Mouse (Mus musculus) limb, embryonic 13.5 days (tissue): Measurements from ENCODE around the gene Nop2. TPM values are rescaled to one million over a fixed set of nuclear protein-coding genes. Genes with fewer than 3 reads are reported as not detected.
"Not testable (repeated sequence)": the region's sequence is repeated elsewhere in the genome, so short reads cannot be mapped to it uniquely, and the experiment has no call there.

Experiments
- ATAC-seq: fragments of 200-750 bp; cut with Nextera tagmentation; 2 replicates; pipeline ENCODE4 v1.8.0; 2017; ENCODE audit warnings: low read depth, moderate number of reproducible peaks, moderate TSS enrichment; ENCODE audit not compliant: low FRiP score
- H3K27ac ChIP-seq: fragments of 300-500 bp; sonication (generic); 2 replicates; pipeline ENCODE4 v1.5.1; 2015; ENCODE audit warnings: inconsistent platforms, mild to moderate bottlenecking, moderate library complexity
- H3K27me3 ChIP-seq: fragments of 300-500 bp; sonication (generic); 2 replicates; pipeline ENCODE4 v1.6.1; 2015; ENCODE audit warnings: mild to moderate bottlenecking, inconsistent platforms
- H3K36me3 ChIP-seq: fragments of 300-500 bp; sonication (generic); 2 replicates; pipeline ENCODE4 v1.6.1; 2015; ENCODE audit warnings: inconsistent platforms, mild to moderate bottlenecking, moderate library complexity
- H3K4me1 ChIP-seq: fragments of 300-500 bp; sonication (generic); 2 replicates; pipeline ENCODE4 v1.6.1; 2015; ENCODE audit warnings: inconsistent platforms
- H3K4me2 ChIP-seq: fragments of 300-500 bp; sonication (generic); replicated peaks from 2 replicates; pipeline ENCODE4 v1.6.1; 2015; ENCODE audit warnings: inconsistent platforms, mild to moderate bottlenecking, moderate library complexity
- H3K4me3 ChIP-seq: fragments of 300-500 bp; sonication (generic); 2 replicates; pipeline ENCODE4 v1.5.1; 2015; ENCODE audit warnings: moderate library complexity, mild to moderate bottlenecking, inconsistent platforms
- H3K9ac ChIP-seq: fragments of 300-500 bp; sonication (generic); 2 replicates; pipeline ENCODE4 v1.6.1; 2015; ENCODE audit warnings: mild to moderate bottlenecking, inconsistent platforms
- H3K9me3 ChIP-seq: fragments of 300-500 bp; sonication (generic); 2 replicates; pipeline ENCODE4 v1.6.1; 2016; ENCODE audit warnings: inconsistent platforms
- WGBS: fragments of 180-500 bp; shearing (Covaris S2); methylation state at CpG from one replicate; pipeline ENCODE4 v1.1.7; 2015; 5-methylcytosine and 5-hydroxymethylcytosine counted together
- polyA plus RNA-seq: library from polyadenylated mRNA; unstranded; fragments of >200 nt; fragmentation: Nextera tagmentation; extraction: Ambion mirVana; gene quantifications from 2 replicates; pipeline ENCODE4 v1.2.1, GENCODE M21; 2015

The Nop2 gene
- polyA plus RNA-seq, 1 experiment from 2014 or later: 65.6 TPM

- 77% methylated on average over 7 of the region's 7 CpGs for WGBS
- no peaks in the 10 kb centered on the region for H3K27me3 ChIP-seq
- no peak overlapping the region for H3K9ac ChIP-seq
- peak; percentile 45 for ATAC-seq
- peaks cover 18% of the 10 kb centered on the region for H3K4me1 ChIP-seq
- H3K9me3 ChIP-seq: no peaks in the 10 kb centered on the region
- no peak overlapping the region for H3K4me3 ChIP-seq
- H3K4me2 ChIP-seq: no peak overlapping the region
- peak overlapping the region; percentile 22; the same call in 1 of the 2 replicates for H3K27ac ChIP-seq
- peaks cover 79% of the 10 kb centered on the region for H3K36me3 ChIP-seq
Measured at GRCm38 (mm10) chr6:125156903-125157614, 25.4 kb downstream of the Nop2 start.

GRCm38 (mm10) chr6:125158944-125159492, 27.3 kb downstream of the Nop2 start:
- Histone ChIP-seq H3K4me1 (peaks cover 32% of the 10 kb centered on the region), H3K27ac (no peak overlapping the region), H3K4me3 (no peak overlapping the region), H3K27me3 (no peaks in the 10 kb centered on the region), H3K4me2 (no peak overlapping the region), H3K9me3 (no peaks in the 10 kb centered on the region), H3K9ac (peak overlapping the region; percentile 14; the same call in 1 of the 2 replicates), H3K36me3 (peaks cover 74% of the 10 kb centered on the region)
- 86% methylated on average over 15 of the region's 15 CpGs for WGBS
- no peak for ATAC-seq

GRCm38 (mm10) chr6:125159773-125160557, 28.3 kb downstream of the Nop2 start:
- H3K27ac ChIP-seq: peak overlapping the region; percentile 44; the same call in 1 of the 2 replicates

GRCm38 (mm10) chr6:125160558-125160853, 28.8 kb downstream of the Nop2 start:
- Histone ChIP-seq H3K4me2 (no peak overlapping the region), H3K9ac (0 out of 2 replicates have a peak overlapping the region, but pooled peaks have one; percentile 36), H3K27ac (peak overlapping the region; percentile 52), H3K27me3 (no peaks in the 10 kb centered on the region), H3K4me3 (no peak overlapping the region), H3K9me3 (no peaks in the 10 kb centered on the region), H3K4me1 (peaks cover 36% of the 10 kb centered on the region), H3K36me3 (peaks cover 72% of the 10 kb centered on the region)
- no peak for ATAC-seq
- 61% methylated on average over 10 of the region's 10 CpGs for WGBS

More at GRCm38 (mm10) chr6:125159773-125160557, 28.3 kb downstream of the Nop2 start:
- Histone ChIP-seq H3K36me3 (peaks cover 76% of the 10 kb centered on the region), H3K4me3 (no peak overlapping the region), H3K9me3 (no peaks in the 10 kb centered on the region), H3K4me2 (no peak overlapping the region), H3K9ac (0 out of 2 replicates have a peak overlapping the region, but pooled peaks have one; percentile 36), H3K27me3 (no peaks in the 10 kb centered on the region), H3K4me1 (peaks cover 36% of the 10 kb centered on the region)
- no peak for ATAC-seq
- 77% methylated on average over 7 of the region's 7 CpGs for WGBS

GRCm38 (mm10) chr6:125160854-125161760, 29.4 kb downstream of the Nop2 start:
- H3K4me2 ChIP-seq: 0 out of 2 replicates have a peak overlapping the region, but pooled peaks have one; percentile 23
- H3K36me3 ChIP-seq: peaks cover 66% of the 10 kb centered on the region
- H3K4me3 ChIP-seq: no peak overlapping the region
- peak overlapping the region; percentile 36; the same call in 1 of the 2 replicates for H3K9ac ChIP-seq
- ATAC-seq: no peak
- no peaks in the 10 kb centered on the region for H3K9me3 ChIP-seq
- H3K4me1 ChIP-seq: peaks cover 40% of the 10 kb centered on the region
- 16% methylated on average over 22 of the region's 22 CpGs for WGBS
- no peaks in the 10 kb centered on the region for H3K27me3 ChIP-seq
- H3K27ac ChIP-seq: peak overlapping the region; percentile 52

- H3K9ac ChIP-seq, H3K9me3 ChIP-seq, ATAC-seq, H3K27ac ChIP-seq, H3K4me2 ChIP-seq, H3K27me3 ChIP-seq: not testable (repeated sequence)
- Histone ChIP-seq H3K4me1 (peaks cover 49% of the 10 kb centered on the region), H3K36me3 (peaks cover 62% of the 10 kb centered on the region), H3K4me3 (0 out of 2 replicates have a peak overlapping the region, but pooled peaks have one; percentile 5)
- 9% methylated on average over 4 of the region's 5 CpGs for WGBS
Measured at GRCm38 (mm10) chr6:125161971-125162370, 30.3 kb downstream of the Nop2 start.

- H3K27ac ChIP-seq, H3K9me3 ChIP-seq, H3K9ac ChIP-seq, ATAC-seq, H3K27me3 ChIP-seq: not testable (repeated sequence)
- H3K4me1 ChIP-seq: peaks cover 57% of the 10 kb centered on the region
- H3K36me3 ChIP-seq: peaks cover 60% of the 10 kb centered on the region
- 78% methylated on average over 13 of the region's 16 CpGs for WGBS
- H3K4me3 ChIP-seq: peak overlapping the region; percentile 5; the same call in 1 of the 2 replicates
- peak overlapping the region; percentile 41 for H3K4me2 ChIP-seq
Measured at GRCm38 (mm10) chr6:125162615-125163305, 31.1 kb downstream of the Nop2 start.

GRCm38 (mm10) chr6:125163801-125164657, 32.3 kb downstream of the Nop2 start:
- 2% methylated on average over 20 of the region's 20 CpGs for WGBS
- Histone ChIP-seq H3K4me3 (peak overlapping the region; percentile 97), H3K4me1 (peaks cover 58% of the 10 kb centered on the region), H3K27me3 (no peaks in the 10 kb centered on the region), H3K36me3 (peaks cover 63% of the 10 kb centered on the region), H3K27ac (peak overlapping the region; percentile 95), H3K4me2 (peak overlapping the region; percentile 84), H3K9me3 (no peaks in the 10 kb centered on the region), H3K9ac (peak overlapping the region; percentile 98)
- ATAC-seq: no peak

GRCm38 (mm10) chr6:125164672-125165327, 33.1 kb downstream of the Nop2 start:
- Histone ChIP-seq H3K9ac (peak overlapping the region; percentile 98), H3K4me2 (peak overlapping the region; percentile 84), H3K27ac (peak overlapping the region; percentile 95), H3K9me3 (no peaks in the 10 kb centered on the region), H3K36me3 (peaks cover 63% of the 10 kb centered on the region), H3K27me3 (no peaks in the 10 kb centered on the region), H3K4me1 (peaks cover 56% of the 10 kb centered on the region), H3K4me3 (peak overlapping the region; percentile 97)
- under 1% methylated on average over 39 of the region's 39 CpGs for WGBS
- ATAC-seq: peak; percentile 2; the same call in 1 of the 2 replicates
